ENCODE assay signal across 8 mouse cellular contexts in genomic region chr4:147406735-147407462, GRCm38 (mm10). TPM values are rescaled to one million over a fixed set of nuclear protein-coding genes. Genes with fewer than 3 reads are reported as not detected.
DNase-seq lines count a peak whose midpoint lies in the region; ATAC-seq and TF ChIP-seq lines count a peak whose summit lies in the region.

No protein-coding gene starts in this region.

- no peaks in the 10 kb centered on the region for H3K4me1 ChIP-seq in kidney, embryonic 16.5 days (ENCODE audit: insufficient read depth, low read length)
- no peaks in the 10 kb centered on the region for H3K4me1 ChIP-seq in forebrain, embryonic 16.5 days (replicated peaks; ENCODE audit: control insufficient read depth, insufficient read depth, low read length)
- no peaks in the 10 kb centered on the region for H3K4me1 ChIP-seq in limb, embryonic 12.5 days (replicated peaks)
- H3K4me1 ChIP-seq in neural tube, embryonic 14.5 days (ENCODE audit: control insufficient read depth, insufficient read depth, low read length) = no peaks in the 10 kb centered on the region

- H3K27ac ChIP-seq in kidney, embryonic 16.5 days (ENCODE audit: low read length) = no peak overlapping the region
- H3K27ac ChIP-seq in forebrain, embryonic 16.5 days (ENCODE audit: low read length) = no peak overlapping the region
- peak overlapping the region; percentile 70; the same call in 1 of the 2 replicates for H3K27ac ChIP-seq in limb, embryonic 12.5 days
- H3K27ac ChIP-seq in neural tube, embryonic 14.5 days (ENCODE audit: low read depth, low read length) = peak overlapping the region; percentile 61

- peak; percentile 52; the same call in 1 of the 2 replicates for TF ChIP-seq POLR2A in brain, embryonic 14.5 days (IDR thresholded peaks at IDR 0.05; ENCODE audit: borderline replicate concordance, extremely low read depth, insufficient read depth, insufficient read length, poor library complexity, severe bottlenecking)

- ATAC-seq in kidney, embryonic 16.5 days (ENCODE audit: low FRiP score, low TSS enrichment) = peak; percentile 95
- ATAC-seq in forebrain, embryonic 16.5 days = peak; percentile 97
- peak; percentile 84 for ATAC-seq in limb, embryonic 12.5 days (ENCODE audit: insufficient number of reproducible peaks, insufficient read depth, low FRiP score, low TSS enrichment, low read depth)
- peak; percentile 96 for ATAC-seq in neural tube, embryonic 14.5 days (ENCODE audit: low read depth)
- no peak for ATAC-seq in activated CD4-positive, CD25-positive, alpha-beta regulatory T cell, adult 4 months

- H3K27me3 ChIP-seq in kidney, embryonic 16.5 days (ENCODE audit: insufficient read depth, low read length) = no peaks in the 10 kb centered on the region
- H3K27me3 ChIP-seq in forebrain, embryonic 16.5 days (replicated peaks; ENCODE audit: control insufficient read depth, insufficient read depth, low read length) = no peaks in the 10 kb centered on the region
- no peaks in the 10 kb centered on the region for H3K27me3 ChIP-seq in limb, embryonic 12.5 days
- H3K27me3 ChIP-seq in neural tube, embryonic 14.5 days (ENCODE audit: control insufficient read depth, insufficient read depth, low read length) = no peaks in the 10 kb centered on the region

- H3K4me2 ChIP-seq in kidney, embryonic 16.5 days (replicated peaks; ENCODE audit: low read depth, low read length) = peak overlapping the region; percentile 75
- H3K4me2 ChIP-seq in forebrain, embryonic 16.5 days (ENCODE audit: low read length) = peak overlapping the region; percentile 67
- peak overlapping the region; percentile 61 for H3K4me2 ChIP-seq in limb, embryonic 12.5 days
- H3K4me2 ChIP-seq in neural tube, embryonic 14.5 days (ENCODE audit: low read depth, low read length) = peak overlapping the region; percentile 60

- TF ChIP-seq CTCF in brain, embryonic 14.5 days (IDR thresholded peaks at IDR 0.05; ENCODE audit: borderline replicate concordance, extremely low read depth, insufficient read depth, insufficient read length) = 0 out of 2 replicates have a peak, but pooled peaks have one; percentile 1

- 0 out of 2 replicates have a peak, but pooled peaks cover 5% of the 10 kb centered on the region for H3K36me3 ChIP-seq in kidney, embryonic 16.5 days (ENCODE audit: insufficient read depth, low read length)
- H3K36me3 ChIP-seq in forebrain, embryonic 16.5 days (ENCODE audit: control insufficient read depth, insufficient read depth) = no peaks in the 10 kb centered on the region
- H3K36me3 ChIP-seq in limb, embryonic 12.5 days = peaks cover 7% of the 10 kb centered on the region; the same call in 1 of the 2 replicates
- no peaks in the 10 kb centered on the region for H3K36me3 ChIP-seq in neural tube, embryonic 14.5 days (ENCODE audit: control insufficient read depth, insufficient read depth, low read length)

- peaks cover 41% of the 10 kb centered on the region for H3K9me3 ChIP-seq in kidney, embryonic 16.5 days (ENCODE audit: low read length)
- peaks cover 29% of the 10 kb centered on the region for H3K9me3 ChIP-seq in forebrain, embryonic 16.5 days (ENCODE audit: control insufficient read depth, low read length)
- H3K9me3 ChIP-seq in limb, embryonic 12.5 days = peaks cover 53% of the 10 kb centered on the region
- peaks cover 32% of the 10 kb centered on the region for H3K9me3 ChIP-seq in neural tube, embryonic 14.5 days (ENCODE audit: control insufficient read depth, low read length)

- under 1% methylated on average over 43 of the region's 75 CpGs for WGBS in kidney, embryonic 16.5 days
- 2% methylated on average over 47 of the region's 75 CpGs for WGBS in forebrain, embryonic 16.5 days
- WGBS in limb, embryonic 12.5 days = under 1% methylated on average over 64 of the region's 75 CpGs
- WGBS in neural tube, embryonic 14.5 days = 0% methylated on average over 41 of the region's 75 CpGs

- H3K9ac ChIP-seq in kidney, embryonic 16.5 days (replicated peaks; ENCODE audit: low read length) = peak overlapping the region; percentile 76
- peak overlapping the region; percentile 68 for H3K9ac ChIP-seq in forebrain, embryonic 16.5 days (replicated peaks; ENCODE audit: low read depth, low read length)
- H3K9ac ChIP-seq in limb, embryonic 12.5 days (replicated peaks) = peak overlapping the region; percentile 80
- peak overlapping the region; percentile 72 for H3K9ac ChIP-seq in neural tube, embryonic 14.5 days (replicated peaks; ENCODE audit: low read depth, low read length)

- DNase-seq in kidney, adult 8-10 months = no peak
- peak; percentile 63 for DNase-seq in brain, embryonic 14.5 days (ENCODE audit: low read depth)
- DNase-seq in gastrocnemius, adult 8-10 months (ENCODE audit: low spot score in 2 of 2) = no peak

- peak overlapping the region; percentile 54 for H3K4me3 ChIP-seq in kidney, embryonic 16.5 days (ENCODE audit: low read length)
- peak overlapping the region; percentile 49 for H3K4me3 ChIP-seq in forebrain, embryonic 16.5 days (replicated peaks; ENCODE audit: low read length)
- H3K4me3 ChIP-seq in limb, embryonic 12.5 days (replicated peaks) = peak overlapping the region; percentile 49
- H3K4me3 ChIP-seq in neural tube, embryonic 14.5 days (ENCODE audit: low read depth, low read length) = peak overlapping the region; percentile 41

RNA-seq across cellular contexts. Expression of gene Zfp978, which starts 45.8 kb away (rescaled TPM):
- not detected in 2 replicates for polyA plus RNA-seq in kidney, embryonic 16.5 days (2015; fragmentation: Nextera tagmentation; extraction: Ambion mirVana)
- not detected in 2 replicates for polyA plus RNA-seq in brain, embryonic 14.5 days (2012; rRNA removed)
- polyA plus RNA-seq in forebrain, embryonic 16.5 days (2015; fragmentation: Nextera tagmentation; extraction: Ambion mirVana) = not detected in 2 replicates
- polyA plus RNA-seq in limb, embryonic 12.5 days (2016; fragmentation: Nextera tagmentation; extraction: Ambion mirVana) = 0.26 TPM in 1 of 2 replicates, not detected in the other
- polyA plus RNA-seq in neural tube, embryonic 14.5 days (2014; fragmentation: Nextera tagmentation; extraction: Ambion mirVana) = not detected in 2 replicates
- under 1 TPM in 1 of 2 experiments, not detected in 1; 0.33 TPM for polyA plus RNA-seq in activated CD4-positive, CD25-positive, alpha-beta regulatory T cell, adult 4 months (2017; shearing (Covaris generic))
- not detected for total RNA-seq in gastrocnemius, adult 8-10 months (2022)

Comparison
In these comparisons a context has a peak if more than half of its experiments do, and no peak if none do; other contexts are left out.
1. H3K27ac ChIP-seq: peak in limb, embryonic 12.5 days (single experiment) and neural tube, embryonic 14.5 days (single experiment); none in kidney, embryonic 16.5 days (single experiment) and forebrain, embryonic 16.5 days (single experiment).
2. Peak in every context shown above with its lines, with median percentiles within 50 percentile points of each other: H3K4me2 ChIP-seq, H3K4me3 ChIP-seq and H3K9ac ChIP-seq.